Mouse (Mus musculus) testis, adult 2 months (tissue): ENCODE measurements around the gene 4930452B06Rik. TPM values are rescaled to one million over a fixed set of nuclear protein-coding genes. Genes with fewer than 3 reads are reported as not detected.

Experiments
- H3K27ac ChIP-seq: fragments of 200-500 bp; 2 replicates; pipeline ENCODE4 v1.5.1; 2012; ENCODE audit warnings: low read depth, low read length; ENCODE audit not compliant: control insufficient read depth, insufficient read depth
- H3K27me3 ChIP-seq: fragments of 200-500 bp; 2 replicates; pipeline ENCODE4 v1.6.1; 2012; ENCODE audit warnings: mild to moderate bottlenecking, low read length, moderate library complexity; ENCODE audit not compliant: control insufficient read depth, insufficient read depth
- H3K36me3 ChIP-seq: fragments of 200-500 bp; 2 replicates; pipeline ENCODE4 v1.6.1; 2012; ENCODE audit warnings: mild to moderate bottlenecking, low read length; ENCODE audit not compliant: control insufficient read depth, insufficient read depth
- H3K4me1 ChIP-seq: fragments of 200-500 bp; 2 replicates; pipeline ENCODE4 v1.6.1; 2012; ENCODE audit warnings: low read length; ENCODE audit not compliant: control insufficient read depth, insufficient read depth
- H3K4me3 ChIP-seq: fragments of 200-500 bp; 2 replicates; pipeline ENCODE4 v1.5.1; 2012; ENCODE audit warnings: low read depth, mild to moderate bottlenecking, low read length, moderate library complexity, mixed read lengths; ENCODE audit not compliant: control insufficient read depth
- CTCF ChIP-seq: fragments of 200-500 bp; IDR thresholded peaks from 2 replicates; pipeline ENCODE4 v1.5.1; 2012; ENCODE audit warnings: low read depth, mild to moderate bottlenecking, inconsistent platforms, low read length, moderate library complexity; ENCODE audit not compliant: control insufficient read depth, insufficient read depth, insufficient replicate concordance
- POLR2A ChIP-seq: fragments of 200-500 bp; IDR thresholded peaks from 2 replicates; pipeline ENCODE4 v1.6.1; 2012; ENCODE audit warnings: low read depth, mild to moderate bottlenecking, inconsistent platforms, low read length, moderate library complexity; ENCODE audit not compliant: control insufficient read depth
- polyA plus RNA-seq: library from polyadenylated mRNA; depleted of rRNA; stranded (reverse); fragments of >200 nt; gene quantifications from 2 replicates; pipeline ENCODE4 v1.2.3, GENCODE M21; 2012

The 4930452B06Rik gene
- polyA plus RNA-seq, 1 experiment = 7.2 TPM

GRCm38 (mm10) chr14:8495691-8496090 is 170.3 kb downstream of the 4930452B06Rik start:
- TF ChIP-seq POLR2A (no peak), CTCF (no peak)
- Histone ChIP-seq H3K27me3 (no peaks in the 10 kb centered on the region), H3K27ac (no peak overlapping the region), H3K4me1 (no peaks in the 10 kb centered on the region), H3K36me3 (no peaks in the 10 kb centered on the region), H3K4me3 (no peak overlapping the region)

- Histone ChIP-seq H3K4me3 (no peak overlapping the region), H3K27me3 (no peaks in the 10 kb centered on the region), H3K27ac (no peak overlapping the region), H3K36me3 (no peaks in the 10 kb centered on the region), H3K4me1 (no peaks in the 10 kb centered on the region)
- TF ChIP-seq POLR2A (no peak), CTCF (no peak)
These were observed 171.1 kb downstream of the 4930452B06Rik start for GRCm38 (mm10) chr14:8494952-8495351.

DNA sequence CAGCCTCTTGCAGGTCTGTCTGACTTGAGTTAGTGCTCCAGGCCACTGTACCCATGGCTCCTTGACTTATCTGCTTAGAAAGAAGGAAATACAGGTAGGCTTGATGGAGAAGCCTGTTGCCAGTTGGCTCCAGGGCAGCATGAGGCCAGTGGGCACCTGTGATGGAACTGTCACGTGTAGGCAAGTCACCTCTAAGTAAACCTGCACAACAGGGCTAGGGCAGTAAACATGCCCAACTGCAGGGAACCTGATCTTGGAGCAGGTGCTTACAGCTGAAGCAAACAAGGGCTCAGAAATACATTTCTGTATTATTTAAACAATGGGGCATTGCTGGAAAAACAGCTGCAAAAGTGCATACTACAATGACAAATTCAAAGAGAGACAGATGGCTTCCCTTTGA is 171.8 kb downstream of the 4930452B06Rik start:
- Histone ChIP-seq H3K27ac (no peak overlapping the region), H3K4me1 (no peaks in the 10 kb centered on the region), H3K27me3 (no peaks in the 10 kb centered on the region), H3K4me3 (no peak overlapping the region), H3K36me3 (no peaks in the 10 kb centered on the region)
- no peak for TF ChIP-seq POLR2A

DNA sequence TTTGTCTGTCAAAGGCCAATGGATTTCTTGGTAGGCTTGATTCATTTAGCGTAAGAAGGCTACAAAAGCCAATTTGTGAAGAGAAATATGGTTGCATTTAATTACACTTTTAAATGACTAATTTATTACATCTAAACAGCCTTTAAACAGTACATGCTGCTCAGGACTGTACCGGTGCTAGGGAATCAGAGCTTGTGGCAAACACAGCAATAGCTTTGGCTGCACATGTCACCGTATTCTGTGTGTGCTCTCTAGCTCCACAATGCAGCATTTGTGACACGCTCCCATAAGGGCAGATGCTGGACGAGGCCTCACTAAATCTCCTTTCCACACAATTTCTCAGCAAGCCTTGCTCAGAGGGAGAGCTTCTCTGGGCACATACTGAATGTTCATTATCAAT is 187.9 kb downstream of the 4930452B06Rik start:
- no peak overlapping the region for H3K27ac ChIP-seq

DNA sequence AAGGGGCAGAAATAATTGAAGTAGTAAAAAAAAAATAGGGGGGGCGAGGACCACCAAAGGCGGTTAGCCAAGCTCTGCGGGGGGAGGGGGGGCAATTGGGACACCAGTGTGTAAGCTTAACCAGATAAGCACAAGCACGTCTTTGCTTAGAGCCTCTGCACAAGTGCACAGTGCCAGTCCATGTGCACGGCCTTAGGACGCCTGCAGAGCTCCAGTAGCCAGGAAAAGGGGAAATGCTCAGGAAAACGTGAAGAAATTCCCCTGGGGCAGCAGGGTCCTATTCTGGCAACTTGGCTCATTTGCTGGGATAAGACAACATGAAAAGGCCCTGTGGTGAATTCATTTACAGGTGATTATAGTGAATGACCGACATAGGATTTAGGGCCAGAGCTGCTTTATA is 188.7 kb downstream of the 4930452B06Rik start:
- Histone ChIP-seq H3K27ac (no peak overlapping the region), H3K27me3 (no peaks in the 10 kb centered on the region), H3K4me1 (no peaks in the 10 kb centered on the region), H3K4me3 (no peak overlapping the region), H3K36me3 (no peaks in the 10 kb centered on the region)
- TF ChIP-seq CTCF (no peak), POLR2A (no peak)

More for the DNA sequence above, 187.9 kb downstream of the 4930452B06Rik start:
- H3K27me3 ChIP-seq = no peaks in the 10 kb centered on the region
- H3K4me3 ChIP-seq = no peak overlapping the region
- no peaks in the 10 kb centered on the region for H3K4me1 ChIP-seq
- TF ChIP-seq CTCF = no peak
- TF ChIP-seq POLR2A = no peak
- H3K36me3 ChIP-seq = no peaks in the 10 kb centered on the region

- Histone ChIP-seq H3K4me1 (no peaks in the 10 kb centered on the region), H3K27me3 (no peaks in the 10 kb centered on the region), H3K36me3 (no peaks in the 10 kb centered on the region), H3K4me3 (no peak overlapping the region), H3K27ac (no peak overlapping the region)
- TF ChIP-seq CTCF (no peak), POLR2A (no peak)
These were observed 189.4 kb downstream of the 4930452B06Rik start for GRCm38 (mm10) chr14:8476606-8477005.

DNA sequence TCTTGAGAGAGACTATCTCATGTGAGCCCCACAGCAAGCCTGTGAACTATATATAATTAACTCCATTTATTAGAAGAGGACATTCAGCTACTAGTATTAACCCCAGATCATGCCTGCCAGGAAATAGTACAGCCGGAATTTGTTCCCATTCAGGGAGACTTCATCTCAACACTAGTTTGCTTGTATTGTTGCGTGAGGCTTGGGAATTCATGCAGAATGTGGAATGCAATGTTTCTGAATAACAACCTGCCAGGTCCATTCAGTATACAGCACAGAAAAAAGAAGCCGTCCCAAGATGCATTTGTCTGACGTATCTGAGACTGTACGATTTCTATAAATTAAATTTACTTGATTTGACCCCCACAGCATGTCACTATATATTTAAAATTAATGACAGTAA is 190.2 kb downstream of the 4930452B06Rik start:
- Histone ChIP-seq H3K4me1 (no peaks in the 10 kb centered on the region), H3K27ac (no peak overlapping the region), H3K36me3 (no peaks in the 10 kb centered on the region), H3K4me3 (no peak overlapping the region), H3K27me3 (no peaks in the 10 kb centered on the region)
- TF ChIP-seq CTCF = no peak
- TF ChIP-seq POLR2A = no peak

DNA sequence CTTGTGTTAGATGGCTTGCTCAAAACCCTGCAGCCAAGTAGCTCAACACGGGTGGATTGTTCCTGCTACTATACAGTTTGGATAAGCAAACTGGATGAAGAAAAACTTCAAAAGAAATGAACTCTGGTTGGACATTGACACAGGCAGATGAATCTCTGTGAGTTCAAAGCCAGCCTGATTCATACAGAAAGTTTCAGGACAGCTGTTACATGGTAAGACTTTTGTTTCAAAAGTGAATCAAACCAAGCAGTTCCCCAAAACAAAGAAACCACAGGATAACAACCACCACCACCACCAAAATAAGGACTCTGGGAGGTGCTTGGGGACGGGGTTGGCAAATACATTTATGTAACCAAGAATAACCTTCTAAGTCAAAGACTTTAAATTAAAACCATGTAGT is 193.2 kb downstream of the 4930452B06Rik start:
- no peak overlapping the region for H3K4me3 ChIP-seq
- no peaks in the 10 kb centered on the region for H3K4me1 ChIP-seq
- H3K27ac ChIP-seq = no peak overlapping the region
- H3K27me3 ChIP-seq = no peaks in the 10 kb centered on the region
- H3K36me3 ChIP-seq = no peaks in the 10 kb centered on the region
- TF ChIP-seq POLR2A = no peak
- TF ChIP-seq CTCF = no peak
